Mouse (Mus musculus) G1E (cell line): ENCODE measurements around the gene Ankmy1. TPM values are rescaled to one million over a fixed set of nuclear protein-coding genes. Genes with fewer than 3 reads are reported as not detected.

Experiments used
- ATAC-seq: 2 replicates; pipeline ENCODE4 v1.8.0; 2016; ENCODE audit warnings: mild to moderate bottlenecking; ENCODE audit not compliant: insufficient number of reproducible peaks, poor library complexity, low FRiP score, severe bottlenecking; ENCODE audit errors: extremely low read depth
- DNase-seq: peaks from one replicate; pipeline ENCODE4 v3.0.0; 2012; ENCODE audit warnings: low spot score
- H3K27me3 ChIP-seq: 2 replicates; pipeline ENCODE4 v1.6.1; 2012; ENCODE audit warnings: mild to moderate bottlenecking, low read length, inconsistent platforms; ENCODE audit not compliant: insufficient read depth
- H3K36me3 ChIP-seq: replicated peaks from 2 replicates; pipeline ENCODE3; 2012; ENCODE audit warnings: mild to moderate bottlenecking, inconsistent platforms
- H3K4me1 ChIP-seq: 2 replicates; pipeline ENCODE4 v1.6.1; 2012; ENCODE audit warnings: low read depth, low read length, inconsistent platforms, mixed read lengths; ENCODE audit not compliant: insufficient read depth
- H3K4me3 ChIP-seq: 2 replicates; pipeline ENCODE4 v1.5.1; 2012; ENCODE audit warnings: low read depth, mild to moderate bottlenecking, inconsistent platforms, low read length, moderate library complexity, mixed read lengths
- H3K9me3 ChIP-seq: replicated peaks from 2 replicates; pipeline ENCODE4 v1.6.1; 2012; ENCODE audit warnings: inconsistent platforms
- CTCF ChIP-seq: IDR thresholded peaks from 2 replicates; pipeline ENCODE4 v1.5.1; 2012; ENCODE audit warnings: low read depth, low read length, inconsistent platforms, mixed read lengths
- GATA1 ChIP-seq: IDR thresholded peaks from 2 replicates; pipeline ENCODE4 v1.6.1; 2012; ENCODE audit warnings: borderline replicate concordance, low read length, inconsistent platforms, mixed read lengths
- GATA2 ChIP-seq: IDR thresholded peaks from 2 replicates; pipeline ENCODE4 v1.6.1; 2012; ENCODE audit warnings: low read depth, low read length, inconsistent platforms, borderline replicate concordance
- POLR2AphosphoS5 ChIP-seq: IDR thresholded peaks from 2 replicates; pipeline ENCODE4 v1.6.1; 2012; ENCODE audit warnings: low read depth, low read length, inconsistent platforms; ENCODE audit not compliant: insufficient replicate concordance
- TAL1 ChIP-seq: conservative IDR thresholded peaks from 2 replicates; pipeline ENCODE4 v1.6.1; 2012; ENCODE audit warnings: low read depth, low read length, inconsistent platforms, mixed read lengths
- polyA plus RNA-seq: library from polyadenylated mRNA; stranded (reverse); fragments of >175 nt; gene quantifications from 2 replicates; pipeline ENCODE4 v1.2.3, GENCODE M21; 2012
- total RNA-seq, 2 experiments: library from RNA; stranded (forward) in 1 of 2; stranded (reverse) in 1 of 2; fragments of 200-1000 nt in 1 of 2; fragments of >200 nt in 1 of 2; fragmentation: Nextera tagmentation in 1 of 2; gene quantifications; 2 replicates each; pipeline ENCODE4 v1.2.3; 2014 to 2017

Gene Ankmy1
- total RNA-seq (2014; fragmentation: Nextera tagmentation) (0.29 and 0.75 TPM in 2 replicates), total RNA-seq (2017) (0.23 and 0.38 TPM in 2 replicates), polyA plus RNA-seq (0.07 and 0.08 TPM in 2 replicates)

- Histone ChIP-seq H3K4me3 (no peak within 1 kb of the TSS), H3K27me3 (peaks cover 41% of the 10 kb centered on the region), H3K4me1 (peaks cover 24% of the 10 kb centered on the region), H3K36me3 (peaks cover 13% of the 10 kb centered on the region), H3K9me3 (no peaks in the 10 kb centered on the region)
- no peak for DNase-seq
- ATAC-seq, result no peak
- TF ChIP-seq GATA1 (no peak), CTCF (no peak), TAL1 (no peak)
These were observed at the start of gene Ankmy1 for GRCm38 (mm10) chr1:92902786-92903185. TSS of gene Ankmy1 (minus strand) at chr1:92902906.

GRCm38 (mm10) chr1:92950607-92951006, 47.9 kb upstream of the Ankmy1 start, which contains the start of gene Gpr35:
TSS of gene Gpr35 (plus strand) at chr1:92950865.
- Histone ChIP-seq H3K36me3 (peaks cover 42% of the 10 kb centered on the region), H3K4me1 (no peaks in the 10 kb centered on the region), H3K9me3 (no peaks in the 10 kb centered on the region), H3K4me3 (no peak within 1 kb of the TSS), H3K27me3 (peaks cover 5% of the 10 kb centered on the region; the same call in 1 of the 2 replicates)
- DNase-seq, result no peak
- TF ChIP-seq GATA1, result no peak
- TF ChIP-seq TAL1, result no peak
- no peak for TF ChIP-seq POLR2AphosphoS5
- ATAC-seq, result no peak

DNA sequence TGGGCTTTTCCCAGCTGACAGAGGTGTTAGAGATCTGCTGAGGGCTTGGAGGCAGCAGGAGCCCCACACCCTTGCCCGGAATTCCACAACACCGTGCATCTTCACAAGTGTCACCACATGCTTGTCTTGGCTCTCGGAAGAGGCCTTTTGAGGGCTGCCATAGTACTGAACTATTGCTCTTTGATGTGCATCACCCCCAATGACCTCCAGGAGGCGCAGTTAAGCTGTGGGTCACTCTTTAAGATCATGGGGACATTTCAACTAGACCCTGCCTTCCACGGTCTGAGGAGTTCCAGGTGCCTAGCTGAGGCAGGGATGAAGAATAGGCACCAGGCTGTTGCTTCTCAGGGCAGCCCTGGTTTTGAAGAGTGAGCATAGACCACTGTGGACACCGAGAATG, 46.7 kb upstream of the Ankmy1 start:
- H3K4me3 ChIP-seq, result no peak overlapping the region
- no peak for DNase-seq
- TF ChIP-seq POLR2AphosphoS5 (no peak), CTCF (peak; percentile 74; the same call in 1 of the 2 replicates), TAL1 (no peak), GATA1 (no peak), GATA2 (no peak)

GRCm38 (mm10) chr1:92947966-92948365, 45.3 kb upstream of the Ankmy1 start:
- no peak for TF ChIP-seq GATA2
- TF ChIP-seq CTCF, result no peak
- no peak for TF ChIP-seq POLR2AphosphoS5
- no peak for TF ChIP-seq GATA1
- TF ChIP-seq TAL1, result no peak
- DNase-seq (no peak), ATAC-seq (no peak)
- no peaks in the 10 kb centered on the region for H3K4me1 ChIP-seq
- 0 out of 2 replicates have a peak, but pooled peaks cover 3% of the 10 kb centered on the region for H3K27me3 ChIP-seq
- H3K4me3 ChIP-seq, result no peak overlapping the region
- H3K36me3 ChIP-seq, result peaks cover 68% of the 10 kb centered on the region
- no peaks in the 10 kb centered on the region for H3K9me3 ChIP-seq

More for the DNA sequence above, 46.7 kb upstream of the Ankmy1 start:
- ATAC-seq, result no peak
- Histone ChIP-seq H3K9me3 (no peaks in the 10 kb centered on the region), H3K4me1 (no peaks in the 10 kb centered on the region), H3K27me3 (0 out of 2 replicates have a peak, but pooled peaks cover 5% of the 10 kb centered on the region), H3K36me3 (peaks cover 54% of the 10 kb centered on the region)

- Histone ChIP-seq H3K4me1 (no peaks in the 10 kb centered on the region), H3K36me3 (peaks cover 95% of the 10 kb centered on the region), H3K4me3 (no peak overlapping the region), H3K27me3 (no peaks in the 10 kb centered on the region), H3K9me3 (no peaks in the 10 kb centered on the region)
- DNase-seq (no peak), ATAC-seq (no peak)
- TF ChIP-seq GATA1, result no peak
- no peak for TF ChIP-seq CTCF
- TF ChIP-seq TAL1, result no peak
- TF ChIP-seq GATA2, result no peak
- no peak for TF ChIP-seq POLR2AphosphoS5
These were observed 40.7 kb upstream of the Ankmy1 start for GRCm38 (mm10) chr1:92943219-92943989.

DNA sequence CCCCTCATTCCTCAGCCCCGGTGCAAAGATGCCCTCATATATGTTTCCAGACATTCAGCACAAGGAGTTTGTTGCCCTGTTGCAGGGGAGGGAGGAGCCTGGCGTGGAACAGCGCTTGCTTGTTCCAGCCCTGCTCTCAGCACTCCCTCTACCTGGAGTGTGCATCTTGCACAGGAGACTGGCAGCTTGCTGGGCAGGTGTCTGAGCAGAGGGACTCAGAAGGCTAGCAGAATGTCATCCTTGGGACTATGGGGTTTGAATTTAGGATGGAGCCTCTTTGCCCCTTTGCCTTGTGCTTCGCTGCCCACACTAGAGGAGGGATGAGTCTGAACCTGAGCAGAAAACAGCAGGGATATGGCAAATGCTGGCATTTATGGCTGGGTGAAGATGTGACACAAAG, 37.0 kb upstream of the Ankmy1 start:
- no peak overlapping the region for H3K4me3 ChIP-seq
- H3K4me1 ChIP-seq, result peaks cover 29% of the 10 kb centered on the region
- peaks cover 82% of the 10 kb centered on the region for H3K36me3 ChIP-seq
- ATAC-seq (no peak), DNase-seq (no peak)
- TF ChIP-seq TAL1 (no peak), POLR2AphosphoS5 (no peak), GATA2 (no peak), CTCF (no peak), GATA1 (no peak)
- H3K9me3 ChIP-seq, result no peaks in the 10 kb centered on the region
- no peaks in the 10 kb centered on the region for H3K27me3 ChIP-seq
